Mouse (Mus musculus) MEL (cell line): ENCODE results near the gene Saa4. TPM values are rescaled to one million over a fixed set of nuclear protein-coding genes. Genes with fewer than 3 reads are reported as not detected.
A peak's percentile ranks its signal among the peaks of the same experiment; 100 is the strongest.

Source experiments
- DNase-seq: peaks from one replicate; pipeline ENCODE4 v3.0.0; 2011; ENCODE audit warnings: low read depth, low spot score
- H3K27ac ChIP-seq: 2 replicates; pipeline ENCODE4 v1.5.1; 2012; ENCODE audit warnings: low read depth, mild to moderate bottlenecking, control low read depth, low read length, moderate library complexity; ENCODE audit not compliant: control insufficient read depth
- H3K27me3 ChIP-seq, 2 experiments: fragments of 150-350 bp in 1 of 2; sonication (generic) in 1 of 2; 2 replicates each; pipeline ENCODE4 v1.6.1; 2012; ENCODE audit warnings: low read length in 2 of 2, mild to moderate bottlenecking in 2 of 2, improper control_type of control experiment in 1 of 2, moderate library complexity in 1 of 2; ENCODE audit not compliant: insufficient read depth in 2 of 2, control insufficient read depth in 1 of 2
- H3K36me3 ChIP-seq, 2 experiments: 2 replicates each; pipeline ENCODE4 v1.6.1; 2012 to 2014; ENCODE audit warnings: low read length in 2 of 2, improper control_type of control experiment in 1 of 2, inconsistent platforms in 1 of 2, mild to moderate bottlenecking in 1 of 2; ENCODE audit not compliant: insufficient read depth in 2 of 2, control insufficient read depth in 1 of 2
- H3K4me1 ChIP-seq, 2 experiments: fragments of 150-350 bp in 1 of 2; sonication (generic) in 1 of 2; 2 replicates each; pipeline ENCODE4 v1.6.1; 2012; ENCODE audit warnings: low read length in 2 of 2, improper control_type of control experiment in 1 of 2, mild to moderate bottlenecking in 1 of 2; ENCODE audit not compliant: insufficient read depth in 2 of 2, control insufficient read depth in 1 of 2
- H3K4me3 ChIP-seq, 2 experiments: fragments of 150-350 bp in 1 of 2; sonication (generic) in 1 of 2; 2 replicates each; pipeline ENCODE4 v1.5.1; 2012; ENCODE audit warnings: low read depth in 2 of 2, low read length in 2 of 2, mild to moderate bottlenecking in 2 of 2, moderate library complexity in 2 of 2, control low read depth in 1 of 2, improper control_type of control experiment in 1 of 2; ENCODE audit not compliant: control insufficient read depth in 1 of 2, insufficient read depth in 1 of 2
- H3K79me2 ChIP-seq: 2 replicates; pipeline ENCODE4 v1.6.1; 2012; ENCODE audit warnings: mild to moderate bottlenecking, low read length, moderate library complexity; ENCODE audit not compliant: control insufficient read depth, poor library complexity, insufficient read depth
- H3K9ac ChIP-seq: 2 replicates; pipeline ENCODE4 v1.6.1; 2012; ENCODE audit warnings: low read depth, mild to moderate bottlenecking, control low read depth, low read length, moderate library complexity; ENCODE audit not compliant: control insufficient read depth, poor library complexity, severe bottlenecking
- H3K9me3 ChIP-seq: fragments of 150-350 bp; sonication (generic); replicated peaks from 2 replicates; pipeline ENCODE4 v1.6.1; 2012; ENCODE audit warnings: mild to moderate bottlenecking, low read length, improper control_type of control experiment, moderate library complexity; ENCODE audit not compliant: insufficient read depth
- CTCF ChIP-seq, 3 experiments: IDR thresholded peaks in 2 of 3; conservative IDR thresholded peaks in 1 of 3; 2 replicates each; pipeline ENCODE4 v1.5.1; 2011 to 2012; ENCODE audit warnings: low read length in 3 of 3, low read depth in 2 of 3, mild to moderate bottlenecking in 2 of 3, improper control_type of control experiment in 1 of 3, inconsistent platforms in 1 of 3, mixed read lengths in 1 of 3, moderate library complexity in 1 of 3; ENCODE audit not compliant: control insufficient read depth in 1 of 3, insufficient read depth in 1 of 3, poor library complexity in 1 of 3, severe bottlenecking in 1 of 3
- E2F4 ChIP-seq: IDR thresholded peaks from 2 replicates; pipeline ENCODE4 v1.6.1; 2011; ENCODE audit warnings: low read depth, low read length, improper control_type of control experiment, borderline replicate concordance
- ETS1 ChIP-seq: IDR thresholded peaks from 2 replicates; pipeline ENCODE4 v1.6.1; 2012; ENCODE audit warnings: low read depth, mild to moderate bottlenecking, inconsistent platforms, low read length, improper control_type of control experiment, moderate library complexity
- HCFC1 ChIP-seq: IDR thresholded peaks from 2 replicates; pipeline ENCODE4 v1.6.1; 2012; ENCODE audit warnings: low read depth, mild to moderate bottlenecking, inconsistent platforms, low read length, improper control_type of control experiment, moderate library complexity
- MAX ChIP-seq: IDR thresholded peaks from 2 replicates; pipeline ENCODE4 v1.6.1; 2011; ENCODE audit warnings: low read length, improper control_type of control experiment
- MAZ ChIP-seq: IDR thresholded peaks from 2 replicates; pipeline ENCODE4 v1.6.1; 2012; ENCODE audit warnings: low read depth, mild to moderate bottlenecking, inconsistent platforms, low read length, improper control_type of control experiment
- MYB ChIP-seq: IDR thresholded peaks from 2 replicates; pipeline ENCODE4 v1.6.1; 2011; ENCODE audit warnings: mild to moderate bottlenecking, low read depth, low read length, improper control_type of control experiment
- NRF1 ChIP-seq: IDR thresholded peaks from 2 replicates; pipeline ENCODE4 v1.6.1; 2014; ENCODE audit warnings: low read depth, mild to moderate bottlenecking, inconsistent platforms, low read length, improper control_type of control experiment, moderate library complexity; ENCODE audit not compliant: poor library complexity, insufficient read depth, severe bottlenecking
- POLR2AphosphoS5 ChIP-seq: IDR thresholded peaks from 2 replicates; pipeline ENCODE4 v1.6.1; 2012; ENCODE audit warnings: low read depth, borderline replicate concordance, mild to moderate bottlenecking, inconsistent platforms, low read length, moderate library complexity, mixed read lengths
- RAD21 ChIP-seq: IDR thresholded peaks from 2 replicates; pipeline ENCODE4 v1.6.1; 2011; ENCODE audit warnings: mild to moderate bottlenecking, low read depth, low read length, improper control_type of control experiment
- SMC3 ChIP-seq: IDR thresholded peaks from 2 replicates; pipeline ENCODE4 v1.6.1; 2011; ENCODE audit warnings: low read depth, low read length, improper control_type of control experiment
- TBP ChIP-seq: IDR thresholded peaks from 2 replicates; pipeline ENCODE4 v1.8.0; 2011; ENCODE audit warnings: low read depth, low read length, improper control_type of control experiment
- ZC3H11A ChIP-seq: IDR thresholded peaks from 2 replicates; pipeline ENCODE4 v1.6.1; 2012; ENCODE audit warnings: low read depth, mild to moderate bottlenecking, inconsistent platforms, low read length, improper control_type of control experiment
- polyA plus RNA-seq, 2 experiments: library from polyadenylated mRNA; stranded (reverse) in 1 of 2; unstranded in 1 of 2; fragments of >175 nt in 1 of 2; fragments of >200 nt in 1 of 2; gene quantifications; 2 replicates each; pipeline versions ENCODE4 v1.2.1 to v1.2.4; 2012; ENCODE audit warnings: low replicate concordance in 2 of 2, low read depth in 1 of 2; ENCODE audit not compliant: insufficient read length in 2 of 2, insufficient read depth in 1 of 2, missing spikeins in 1 of 2
- total RNA-seq: library from RNA; depleted of rRNA; stranded (reverse); fragments of 300-350 nt; gene quantifications from 2 replicates; pipeline ENCODE4 v1.2.3, GENCODE M21; 2012; rRNA removed

Gene Saa4
- not detected in 2 replicates for total RNA-seq
- polyA plus RNA-seq, result not detected

GRCm38 (mm10) chr7:46732458-46732857 lies at the start of gene Saa4:
Gene Saa4 (minus strand): TSS chr7:46732603.
- Histone ChIP-seq H3K9ac (no peak within 1 kb of the TSS), H3K4me1 (no peaks in the 10 kb centered on the region), H3K27me3 (peaks cover 0 to 2% of the 10 kb centered on the region in 2 experiments; a peak in 1 of 4 replicates), H3K79me2 (no peaks in the 10 kb centered on the region), H3K36me3 (no peaks in the 10 kb centered on the region), H3K27ac (no peak within 1 kb of the TSS), H3K9me3 (no peaks in the 10 kb centered on the region), H3K4me3 (no peak within 1 kb of the TSS)
- DNase-seq, result no peak
- no peak for TF ChIP-seq TBP
- TF ChIP-seq MAX, result no peak
- TF ChIP-seq E2F4, result no peak
- no peak for TF ChIP-seq ZC3H11A
- TF ChIP-seq POLR2AphosphoS5, result no peak
- no peak for TF ChIP-seq HCFC1
- TF ChIP-seq MYB, result no peak
- no peak for TF ChIP-seq NRF1

DNA sequence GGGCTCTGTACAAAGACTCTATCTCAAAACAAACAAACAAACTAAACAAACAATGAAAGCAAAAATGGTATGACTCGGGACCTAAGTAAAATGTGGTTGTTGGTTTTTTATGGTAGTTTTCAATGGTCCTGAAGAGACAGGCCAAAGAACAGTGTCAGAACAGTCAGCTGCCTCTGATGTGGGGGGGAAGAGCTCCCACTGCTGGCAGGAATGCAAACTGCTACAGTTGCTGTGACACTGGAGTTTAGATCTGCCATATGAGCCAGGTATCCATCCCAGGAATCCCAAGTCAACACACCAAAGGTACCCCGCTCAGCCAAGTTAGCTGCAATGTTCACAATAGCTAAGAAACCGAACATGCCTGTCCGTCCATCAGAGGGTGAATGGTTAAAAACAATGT lies 38.3 kb upstream of the Saa4 start:
- H3K79me2 ChIP-seq, result no peaks in the 10 kb centered on the region
- H3K27ac ChIP-seq, result no peak overlapping the region
- no peak overlapping the region for H3K4me3 ChIP-seq
- DNase-seq, result peak; percentile 70
- no peaks in the 10 kb centered on the region for H3K4me1 ChIP-seq
- H3K36me3 ChIP-seq, result peaks cover 0 to 11% of the 10 kb centered on the region in 2 experiments; a peak in 2 of 4 replicates
- H3K27me3 ChIP-seq, result no peaks in the 10 kb centered on the region
- H3K9ac ChIP-seq, result no peak overlapping the region
- no peak for TF ChIP-seq ETS1
- peak; percentile 80 for TF ChIP-seq RAD21
- TF ChIP-seq SMC3, result peak; percentile 75
- TF ChIP-seq TBP, result no peak
- TF ChIP-seq CTCF (IDR thresholded peaks at IDR 0.05 in 2 of 3, conservative IDR thresholded peaks at IDR 0.05 in 1 of 3; ENCODE audit: control insufficient read depth in 1 of 3, insufficient read depth in 1 of 3, low read depth in 2 of 3, low read length in 3 of 3, poor library complexity in 1 of 3, severe bottlenecking in 1 of 3), result peak; percentile 90 to 100 (median 91)
- TF ChIP-seq ZC3H11A, result peak; percentile 63
- no peaks in the 10 kb centered on the region for H3K9me3 ChIP-seq

GRCm38 (mm10) chr7:46768451-46768850 lies 36.0 kb upstream of the Saa4 start:
- no peaks in the 10 kb centered on the region for H3K4me1 ChIP-seq
- H3K9ac ChIP-seq, result no peak overlapping the region
- no peaks in the 10 kb centered on the region for H3K27me3 ChIP-seq
- H3K79me2 ChIP-seq, result no peaks in the 10 kb centered on the region
- peaks cover 0 to 14% of the 10 kb centered on the region in 2 experiments; a peak in 2 of 4 replicates for H3K36me3 ChIP-seq
- no peak overlapping the region for H3K27ac ChIP-seq
- peak; percentile 16 for DNase-seq
- H3K4me3 ChIP-seq, result no peak overlapping the region
- H3K9me3 ChIP-seq, result no peaks in the 10 kb centered on the region
- no peak for TF ChIP-seq MAZ
- no peak for TF ChIP-seq POLR2AphosphoS5
- TF ChIP-seq CTCF (IDR thresholded peaks at IDR 0.05 in 2 of 3, conservative IDR thresholded peaks at IDR 0.05 in 1 of 3; ENCODE audit: control insufficient read depth in 1 of 3, insufficient read depth in 1 of 3, low read depth in 2 of 3, low read length in 3 of 3, poor library complexity in 1 of 3, severe bottlenecking in 1 of 3), result peak in 1 of 3 experiments; percentile 16; a peak in 1 of 6 replicates
- TF ChIP-seq, all 39 proteins: peak for 1
